Mouse (Mus musculus): ENCODE measurements at regions not wholly inside any gene's neighbourhood (a gene's known extent, or its start where the extent isn't known, plus 50 kb on each side); places are given as distances from the start of the nearest gene placed in this dataset.

DNA sequence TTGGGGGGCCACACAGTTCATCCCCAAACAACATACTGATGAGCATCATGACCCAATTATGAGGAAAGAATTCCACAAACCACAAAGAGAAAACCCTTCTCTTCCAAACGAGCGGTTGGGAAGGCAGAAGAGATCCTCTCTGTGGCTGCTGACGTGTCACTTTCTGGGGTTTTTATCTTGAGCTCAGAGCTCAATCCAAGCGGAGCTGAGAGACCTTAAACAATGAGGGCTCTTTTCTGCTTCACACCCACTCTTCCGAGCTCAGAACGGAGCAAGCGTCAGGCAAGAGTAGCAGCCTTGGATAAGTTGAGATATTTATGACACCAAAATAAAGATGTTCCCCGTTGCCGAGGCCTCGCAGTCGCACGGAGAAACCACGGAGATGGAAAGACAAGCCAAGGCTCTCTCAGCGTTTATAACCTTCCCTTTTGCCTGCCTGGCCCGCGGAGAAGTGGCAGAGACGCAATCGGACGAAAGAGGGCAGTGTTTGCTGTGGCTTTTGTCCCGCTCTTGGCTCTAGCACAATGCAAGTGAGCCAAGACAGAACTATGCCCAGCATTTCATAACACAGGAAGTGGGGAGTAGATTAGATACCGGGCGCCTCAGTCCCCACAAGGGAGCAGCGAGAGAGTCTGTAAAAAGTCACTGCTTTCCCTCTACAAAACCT lies 100.7 kb downstream of the Chic2 start:
- DNase-seq: peak; percentile 89 to 91

DNA sequence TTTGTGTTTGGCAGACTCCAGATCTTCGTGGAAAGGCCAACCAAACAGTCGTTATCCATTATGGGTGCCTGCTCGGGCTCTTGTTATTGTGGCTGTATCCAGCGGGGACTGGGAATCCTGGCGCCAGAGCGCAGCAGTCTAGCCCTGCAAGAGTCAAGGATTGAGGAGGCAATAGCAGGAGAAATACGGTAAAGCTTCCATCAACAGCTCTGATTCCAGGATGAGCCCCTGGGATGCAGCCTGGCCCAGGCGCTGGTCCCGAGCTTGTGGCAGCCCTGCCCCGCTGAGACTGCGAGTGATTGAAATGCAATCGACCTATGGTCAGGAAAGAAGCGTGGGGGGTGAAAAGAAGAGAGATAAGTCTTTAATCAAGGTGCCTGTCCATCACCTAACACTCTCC lies 103.1 kb downstream of the Chic2 start:
- DNase-seq: peak; percentile 42 to 59

DNA sequence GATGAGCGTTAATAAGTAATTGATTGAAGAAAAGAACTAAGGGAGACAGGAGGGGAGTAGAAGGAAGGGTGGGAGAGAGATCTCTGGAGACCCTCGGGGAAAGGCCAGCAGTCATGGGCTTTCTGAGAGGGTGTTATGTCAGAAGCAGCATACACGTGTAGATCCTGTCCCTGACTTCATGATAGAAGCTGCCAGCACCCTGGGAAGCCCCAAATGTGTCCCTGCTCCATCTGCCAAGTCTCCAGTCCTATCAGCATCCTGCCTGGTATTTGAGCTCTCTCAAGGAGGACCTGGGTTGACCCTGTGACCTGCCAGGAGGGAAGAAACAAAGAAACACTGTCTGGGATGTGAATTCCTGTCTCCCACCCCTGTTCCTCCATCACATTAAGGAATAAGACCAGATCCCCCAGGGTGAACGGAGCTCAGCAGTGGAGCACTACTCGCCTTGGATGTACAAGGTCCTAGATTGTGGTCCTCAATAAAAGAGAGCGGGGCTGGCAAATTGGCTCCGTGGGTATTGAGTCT lies 107.1 kb downstream of the Chic2 start:
- DNase-seq: no peak

- DNase-seq: peak in 1 of 2 experiments; percentile 47
Measured at GRCm38 (mm10) chr5:74936087-74936486, 108.5 kb downstream of the Chic2 start.

GRCm38 (mm10) chr5:74935676-74936075 lies 108.9 kb downstream of the Chic2 start:
- DNase-seq: peak; percentile 41 to 61

- DNase-seq: no peak
Measured at GRCm38 (mm10) chr5:74933276-74933675, 111.3 kb downstream of the Chic2 start.

DNA sequence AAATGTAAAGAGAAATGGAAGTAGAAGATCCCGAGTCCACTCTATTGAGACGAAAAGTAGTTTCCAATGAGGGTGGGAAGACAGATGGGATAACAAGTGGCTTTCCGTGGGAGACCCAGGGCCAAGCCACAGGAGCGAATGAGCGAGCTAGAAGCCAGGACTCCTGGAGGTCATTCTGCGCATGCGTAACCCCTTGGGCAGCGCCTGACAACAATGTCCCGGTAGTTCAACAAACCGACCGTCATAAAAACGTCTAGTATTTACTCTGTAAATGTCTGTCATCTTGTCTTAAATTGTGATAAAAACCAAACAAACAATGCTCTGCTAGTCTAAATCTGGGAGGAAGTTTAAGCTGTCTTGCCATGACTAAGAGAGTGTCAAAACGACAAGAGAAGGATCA lies 112.4 kb downstream of the Chic2 start:
- DNase-seq: peak; percentile 54 to 65

DNA sequence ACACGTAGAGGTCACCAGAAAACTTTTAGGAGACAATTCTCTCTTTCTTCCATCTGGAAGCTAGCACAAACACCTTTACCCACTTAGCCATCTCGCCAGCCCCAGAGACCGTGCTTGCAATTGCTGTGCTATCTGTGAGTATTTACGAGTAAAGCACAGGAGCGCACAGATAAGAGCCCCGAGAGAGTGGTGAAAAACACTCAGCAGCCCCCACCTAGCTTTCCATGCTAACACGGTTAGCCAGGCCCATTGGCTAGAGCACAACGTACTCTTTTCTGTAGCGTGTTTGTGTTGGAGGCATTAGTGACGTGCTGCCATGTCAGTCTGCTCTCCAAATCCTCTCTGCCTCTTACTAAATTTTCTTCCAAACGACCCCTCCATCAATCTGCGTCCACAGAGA lies 112.8 kb downstream of the Chic2 start:
- no peak for DNase-seq

DNA sequence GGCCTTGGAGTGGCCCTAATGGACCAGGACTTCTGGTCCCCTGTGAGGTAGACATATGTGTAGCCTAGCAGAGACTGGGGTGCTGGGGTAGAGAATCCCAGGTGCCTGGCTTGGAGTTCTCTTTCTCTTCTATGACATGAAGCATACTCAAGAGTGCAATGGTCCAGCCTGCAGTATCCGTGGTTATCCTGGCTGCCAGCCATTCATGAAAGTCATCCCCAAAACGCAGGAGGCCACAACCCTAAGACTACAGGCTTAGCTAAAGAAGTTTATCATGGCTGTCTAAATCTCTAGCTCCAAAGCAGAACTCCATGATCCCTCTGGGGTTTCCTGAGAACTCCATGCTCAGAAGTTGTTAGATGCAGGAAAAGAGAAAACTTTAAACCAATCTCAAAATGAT lies 117.0 kb downstream of the Chic2 start:
- DNase-seq: no peak

DNA sequence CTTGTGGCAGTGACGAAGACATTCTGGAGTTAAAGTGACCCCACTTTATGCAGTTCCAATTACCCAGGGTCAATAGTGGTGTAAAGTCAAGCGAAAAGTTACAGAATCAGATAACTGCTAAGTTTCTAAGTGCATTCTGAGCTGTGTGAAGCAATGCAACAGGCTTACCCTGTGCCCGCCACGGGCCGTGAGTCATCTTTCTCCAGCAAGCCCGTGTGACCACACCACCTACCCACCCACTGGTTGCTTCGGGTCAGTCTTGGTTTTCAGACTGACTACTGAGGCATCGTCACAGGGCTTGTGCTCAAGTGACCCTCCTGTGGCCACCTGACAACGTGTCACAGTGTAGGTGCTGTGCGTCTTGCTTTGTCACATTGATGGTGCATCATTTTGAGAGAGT lies 118.8 kb downstream of the Chic2 start:
- no peak for DNase-seq

GRCm38 (mm10) chr5:74924031-74924533 lies 120.5 kb downstream of the Chic2 start:
- DNase-seq: peak in 1 of 2 experiments; percentile 28

DNA sequence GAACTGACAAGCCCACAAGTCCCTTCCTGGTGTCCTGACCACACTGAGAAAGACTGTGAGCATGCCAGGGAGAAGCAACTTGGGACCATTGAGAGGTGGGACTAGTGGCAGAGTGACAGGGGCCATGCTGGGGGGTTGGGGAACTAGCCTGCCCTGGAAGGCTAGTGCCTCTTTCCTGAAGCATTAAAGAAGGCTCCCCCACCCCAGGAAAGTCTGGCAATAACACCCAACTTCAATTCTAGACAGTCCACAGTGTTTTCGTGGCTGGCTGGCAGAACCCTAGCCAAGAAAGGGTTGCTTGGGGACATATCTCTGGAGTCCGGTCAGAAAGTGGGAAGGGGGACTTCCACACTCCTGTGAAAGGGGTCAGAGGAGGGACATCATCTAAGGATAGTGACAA lies 121.2 kb downstream of the Chic2 start:
- DNase-seq: no peak

DNA sequence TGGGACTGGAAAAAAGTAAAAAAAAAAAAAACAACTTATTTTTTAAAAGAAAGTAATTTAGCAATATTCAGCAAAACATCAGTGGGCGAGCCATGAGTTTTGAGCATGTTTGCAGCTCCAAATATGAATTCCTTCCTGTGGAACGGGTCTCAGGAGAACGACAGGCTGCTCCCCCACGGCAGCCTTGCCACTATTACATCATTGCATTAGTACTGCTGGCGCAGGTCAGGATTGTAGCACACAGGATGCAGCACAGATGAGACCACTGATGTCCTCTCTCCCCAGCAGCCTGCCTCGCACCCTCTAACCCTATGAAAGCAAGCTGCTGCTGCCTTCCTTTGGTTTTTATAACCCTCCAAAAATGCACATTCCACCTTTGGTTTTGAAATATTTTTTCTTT lies 121.7 kb downstream of the Chic2 start:
- no peak for DNase-seq

DNA sequence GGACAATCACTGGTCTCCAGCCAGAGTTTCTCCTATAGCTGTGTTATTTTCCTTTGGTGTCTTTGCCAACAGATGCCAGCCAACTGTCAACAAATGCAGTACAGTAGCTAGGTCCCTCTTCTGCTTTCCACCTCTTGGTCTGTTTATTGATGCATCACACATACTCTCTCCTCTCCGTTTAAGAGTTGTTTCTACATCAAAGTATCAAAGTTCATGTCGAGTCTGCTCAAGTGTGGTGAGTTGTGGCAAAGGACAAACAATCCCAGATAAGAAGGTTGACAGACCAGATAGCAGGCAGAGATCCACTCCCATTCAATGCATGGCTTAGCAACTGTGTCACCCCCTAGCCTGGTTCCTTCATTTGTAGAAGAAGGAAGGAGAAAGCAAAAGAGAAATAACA lies 123.6 kb downstream of the Chic2 start:
- no peak for DNase-seq

DNA sequence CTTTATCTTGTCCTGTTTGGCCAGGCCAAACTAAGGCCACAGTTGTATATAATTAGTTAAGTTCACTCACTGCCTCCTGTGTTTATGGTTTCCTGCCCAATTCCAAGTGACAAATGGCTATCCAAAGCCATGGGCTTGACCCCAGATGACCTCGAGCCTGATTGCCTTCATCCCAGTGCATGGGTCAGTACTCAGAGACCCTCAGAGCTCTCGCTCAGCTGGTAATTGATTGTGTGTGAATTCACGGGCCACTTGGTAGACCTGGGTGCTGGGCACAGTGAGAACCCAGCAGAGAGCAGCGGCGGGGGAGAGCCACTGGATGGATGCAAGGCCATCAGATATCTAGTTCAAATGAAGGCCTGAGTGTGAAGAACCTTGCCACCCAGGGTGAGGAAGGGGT lies 124.1 kb downstream of the Chic2 start:
- no peak for DNase-seq

DNA sequence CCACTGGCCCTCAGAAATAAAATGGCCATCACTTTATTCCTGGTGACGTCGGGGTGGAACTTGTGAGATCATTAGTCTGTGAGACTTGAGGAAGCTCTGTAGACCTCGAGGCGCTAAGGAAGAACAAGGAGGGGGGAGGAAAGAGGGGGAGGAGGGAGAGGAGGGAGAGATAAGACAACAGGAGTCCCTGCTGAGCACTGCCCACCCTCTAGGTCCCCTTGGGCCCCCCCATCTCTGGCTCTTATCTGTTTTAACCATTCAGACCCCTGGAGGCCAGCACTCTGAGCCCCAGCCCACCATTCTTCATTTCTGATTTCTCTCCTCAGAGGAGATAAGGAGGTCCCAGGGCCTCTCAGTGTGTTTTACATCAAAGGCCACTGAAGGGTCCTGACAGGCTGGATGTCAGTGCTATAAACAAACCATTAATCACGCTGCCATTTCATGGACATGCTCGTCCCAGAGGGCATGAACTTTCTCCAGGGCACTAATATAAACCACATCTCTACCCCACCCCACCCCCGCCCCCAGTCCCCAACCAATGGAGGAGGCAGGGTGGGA lies 139.0 kb downstream of the Chic2 start:
- DNase-seq: peak; percentile 54 to 71

DNA sequence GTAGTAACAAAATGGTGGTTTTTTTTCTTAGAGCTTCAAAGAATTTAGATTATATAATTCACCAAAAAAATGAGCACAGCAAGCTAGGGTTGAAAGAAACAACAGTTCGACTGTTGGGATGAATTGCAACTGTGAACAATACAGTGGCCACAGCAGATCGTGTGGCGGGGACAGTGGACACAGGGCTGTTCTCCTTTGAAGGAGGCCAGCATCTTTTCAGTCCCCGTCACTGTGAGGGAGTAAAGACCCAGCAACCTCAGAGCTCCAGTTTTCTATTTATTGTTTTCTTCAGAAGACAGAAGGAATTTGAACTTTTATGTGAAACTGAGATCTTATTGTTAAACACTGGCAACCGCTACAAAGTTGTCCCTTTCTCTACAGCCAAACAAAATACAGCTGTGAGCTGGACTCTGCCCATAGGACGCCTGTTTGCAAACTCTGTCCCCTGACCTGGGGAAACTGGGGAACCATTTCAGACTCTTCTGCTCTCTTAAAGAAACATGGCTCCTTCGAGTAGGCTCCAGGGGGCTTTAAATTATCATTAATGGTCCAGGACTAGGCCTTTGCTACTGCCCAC lies 139.6 kb downstream of the Chic2 start:
- DNase-seq: peak; percentile 27 to 51

DNA sequence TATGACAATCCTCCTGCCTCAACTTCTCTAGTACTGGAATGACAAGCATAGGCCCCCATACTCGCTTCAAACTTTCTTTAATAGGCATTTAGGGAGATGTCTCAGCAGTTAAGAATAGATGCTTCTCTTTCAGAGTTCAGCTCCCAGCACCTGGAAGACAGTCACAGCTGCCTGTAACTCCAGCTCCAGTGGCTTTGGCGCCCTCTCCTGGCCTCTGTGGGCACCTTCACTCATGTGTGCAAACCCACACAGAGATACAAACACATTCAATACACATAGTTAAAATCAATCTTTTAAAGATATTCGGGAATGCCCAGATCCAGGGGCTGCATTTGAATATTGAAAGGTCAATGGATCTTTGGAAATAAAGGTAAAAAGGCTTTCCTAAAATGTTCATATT lies 140.2 kb downstream of the Chic2 start:
- DNase-seq: peak in 1 of 2 experiments; percentile 38

DNA sequence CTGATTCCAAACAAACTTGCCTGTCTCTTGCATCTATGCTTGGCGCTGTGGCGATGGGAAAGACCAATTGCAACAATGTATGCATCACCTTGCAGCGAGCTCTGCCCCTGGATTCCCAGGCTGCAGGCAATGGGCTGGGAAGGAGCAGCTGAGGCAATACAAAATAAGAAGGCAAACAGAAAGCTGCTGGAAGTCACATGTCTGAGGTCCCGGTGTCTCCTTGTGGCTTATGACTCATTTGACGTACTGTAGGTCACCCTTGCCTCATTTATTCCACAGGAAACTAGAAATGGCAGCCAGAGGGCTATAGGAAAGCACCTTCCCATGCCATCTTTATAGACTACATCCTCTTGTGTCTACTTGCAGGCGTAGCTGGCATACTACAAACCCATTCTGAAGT lies 140.9 kb downstream of the Chic2 start:
- DNase-seq: no peak

DNA sequence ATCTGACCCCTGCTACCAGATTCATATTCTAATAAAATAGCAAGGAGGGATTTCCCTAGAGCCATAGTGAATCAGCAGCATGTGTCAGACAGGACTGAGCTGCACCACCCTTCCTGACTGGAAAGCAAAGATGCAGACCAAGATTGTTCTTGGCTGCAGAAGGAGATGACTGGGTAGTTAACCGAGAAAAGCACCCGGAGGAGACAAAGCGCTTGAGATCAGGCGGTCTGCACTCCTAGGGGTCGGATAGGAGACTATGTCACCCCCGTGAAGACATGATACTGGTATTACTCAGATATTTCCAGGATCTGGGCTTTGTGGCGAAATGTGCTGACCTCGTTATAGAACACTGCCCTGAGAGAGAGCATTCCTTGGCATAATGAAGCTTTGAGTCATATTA lies 147.4 kb downstream of the Chic2 start:
- no peak for DNase-seq

GRCm38 (mm10) chr5:74893276-74893675 lies 151.3 kb downstream of the Chic2 start:
- no peak for DNase-seq

DNA sequence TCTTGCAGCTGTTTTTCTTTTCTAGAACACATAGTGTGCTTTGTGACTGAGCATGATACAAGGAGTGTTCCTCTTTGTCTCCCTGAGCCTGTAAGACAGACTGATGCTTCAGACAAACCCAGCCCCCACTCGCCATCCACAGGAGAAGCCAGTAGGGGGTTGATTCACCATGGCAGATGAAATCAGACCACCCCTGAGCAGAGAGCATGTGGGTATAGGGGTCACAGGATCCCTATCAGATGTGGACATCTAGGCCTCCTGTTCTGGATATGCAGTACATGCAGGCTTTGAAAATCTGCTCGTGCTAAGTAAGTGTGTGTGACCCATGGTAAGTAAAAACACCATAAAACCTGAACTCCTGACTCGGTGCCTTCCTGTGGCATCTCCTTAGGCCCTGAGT lies 153.0 kb downstream of the Chic2 start:
- DNase-seq: no peak

GRCm38 (mm10) chr5:74888934-74889333 lies 155.6 kb downstream of the Chic2 start:
- peak; percentile 22 to 26 for DNase-seq

DNA sequence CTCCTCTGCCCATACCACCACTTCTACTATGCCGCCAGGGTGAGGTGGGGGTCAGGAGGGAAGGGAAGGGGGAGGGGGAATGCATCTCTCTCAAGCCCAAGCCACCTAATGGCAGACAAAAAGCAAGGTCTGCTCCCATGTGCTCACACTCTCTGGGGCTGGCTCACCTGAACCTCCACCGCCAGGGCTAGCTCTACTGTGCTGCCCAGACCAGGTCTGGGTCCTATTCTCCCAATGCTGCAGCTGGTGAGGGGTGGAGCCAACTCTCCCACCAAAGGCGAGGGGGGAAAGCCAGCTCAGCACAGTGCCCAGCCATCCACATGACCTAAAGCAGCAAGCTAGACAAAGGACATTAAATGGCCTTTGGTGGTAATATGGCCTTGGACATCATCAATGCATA lies 158.6 kb downstream of the Chic2 start:
- no peak for DNase-seq
